19 mouse cellular contexts compared by ENCODE assay signal in genomic region chr6:140567199-140567598, GRCm38 (mm10). TPM values are rescaled to one million over a fixed set of nuclear protein-coding genes. Genes with fewer than 3 reads are reported as not detected.
DNase-seq lines count a peak whose midpoint lies in the region; ATAC-seq and TF ChIP-seq lines count a peak whose summit lies in the region.
"Had no signal": no experiment of that assay in that cellular context is flagged by ENCODE, and none has a peak within 500 bp of the region (broad histone marks: within the 10 kb centered on the region; RNA-seq: fewer than 3 reads in every experiment).

No protein-coding gene starts in this region.

- H3K4me2 ChIP-seq in kidney, postnatal 0 days (ENCODE audit: low read length) = no peak overlapping the region
- H3K4me2 ChIP-seq: embryonic facial prominence, embryonic 15.5 days; forebrain, embryonic 15.5 days; hindbrain, embryonic 12.5 days had no signal

- DNase-seq in kidney, adult 2 months = no peak
- DNase-seq in kidney, postnatal 25 days = no peak
- peak; percentile 48 for DNase-seq in kidney, postnatal 0 days (ENCODE audit: low spot score)
- no peak for DNase-seq in kidney, adult 8-10 months
- DNase-seq in cerebellum, postnatal 25 days = no peak
- DNase-seq: adrenal gland, adult 8-10 months; adrenal gland, postnatal 36 days; cerebellum, adult 2 months; cerebellum, postnatal 10 days; embryo, embryonic 11 days; gastrocnemius, postnatal 10 days; heart, adult 18-20 months; heart, postnatal 4 days had no signal

- peak overlapping the region; percentile 67; the same call in 1 of the 2 replicates for H3K27ac ChIP-seq in kidney, adult 2 months (ENCODE audit: insufficient read depth, low read depth, low read length)
- H3K27ac ChIP-seq in kidney, postnatal 0 days = 0 out of 2 replicates have a peak overlapping the region, but pooled peaks have one; percentile 38
- peak overlapping the region; percentile 69 for H3K27ac ChIP-seq in embryonic fibroblast, embryonic 13.5 days (ENCODE audit: insufficient read depth, low read length)
- H3K27ac ChIP-seq: embryonic facial prominence, embryonic 15.5 days; forebrain, embryonic 15.5 days; heart, embryonic 10.5 days; hindbrain, embryonic 12.5 days had no signal

- no peak overlapping the region for H3K9ac ChIP-seq in kidney, postnatal 0 days (ENCODE audit: low read depth, low read length)
- H3K9ac ChIP-seq: embryonic facial prominence, embryonic 15.5 days; forebrain, embryonic 15.5 days; hindbrain, embryonic 12.5 days had no signal

- no peaks in the 10 kb centered on the region for H3K27me3 ChIP-seq in kidney, adult 2 months (replicated peaks; ENCODE audit: control insufficient read depth, insufficient read depth, low read length)
- H3K27me3 ChIP-seq in kidney, postnatal 0 days (ENCODE audit: insufficient read depth, low read length) = no peaks in the 10 kb centered on the region
- H3K27me3 ChIP-seq: embryonic facial prominence, embryonic 15.5 days; forebrain, embryonic 15.5 days; hindbrain, embryonic 12.5 days had no signal

- 75% methylated on average over 2 of the region's 2 CpGs for WGBS in kidney, adult 2 months
- 31% methylated on average over 2 of the region's 2 CpGs for WGBS in kidney, postnatal 0 days

- H3K4me3 ChIP-seq in kidney, adult 2 months (ENCODE audit: insufficient read depth, low read depth, low read length) = no peak overlapping the region
- no peak overlapping the region for H3K4me3 ChIP-seq in kidney, postnatal 0 days (replicated peaks; ENCODE audit: low read depth, low read length)
- H3K4me3 ChIP-seq in embryonic fibroblast, embryonic 13.5 days (ENCODE audit: insufficient read depth, low read length) = no peak overlapping the region
- H3K4me3 ChIP-seq: embryonic facial prominence, embryonic 15.5 days; forebrain, embryonic 15.5 days; heart, embryonic 10.5 days; hindbrain, embryonic 12.5 days had no signal

- H3K36me3 ChIP-seq in kidney, adult 2 months (ENCODE audit: control insufficient read depth, insufficient read depth, low read length) = no peaks in the 10 kb centered on the region
- 0 out of 2 replicates have a peak, but pooled peaks cover 3% of the 10 kb centered on the region for H3K36me3 ChIP-seq in kidney, postnatal 0 days (ENCODE audit: insufficient read depth, low read length)

- no peak for TF ChIP-seq CTCF in kidney, adult 2 months (conservative IDR thresholded peaks at IDR 0.05; ENCODE audit: insufficient read depth, insufficient read length, low read depth, low read length)
- no peak for TF ChIP-seq CTCF in kidney, postnatal 0 days (IDR thresholded peaks at IDR 0.05; ENCODE audit: low read depth)
- TF ChIP-seq CTCF in embryonic fibroblast, embryonic 13.5 days (IDR thresholded peaks at IDR 0.05; ENCODE audit: borderline replicate concordance, insufficient read depth, low read length) = no peak

- no peak for ATAC-seq in kidney, postnatal 0 days (replicated peaks; ENCODE audit: low FRiP score, low read depth)
- ATAC-seq: forebrain, embryonic 15.5 days; hindbrain, embryonic 16.5 days had no signal

- H3K4me1 ChIP-seq in kidney, adult 2 months (ENCODE audit: control insufficient read depth, insufficient read depth, low read length) = no peaks in the 10 kb centered on the region
- peaks cover 5% of the 10 kb centered on the region; the same call in 1 of the 2 replicates for H3K4me1 ChIP-seq in kidney, postnatal 0 days (replicated peaks; ENCODE audit: insufficient read depth, low read length)
- peaks cover 16% of the 10 kb centered on the region for H3K4me1 ChIP-seq in embryonic fibroblast, embryonic 13.5 days (ENCODE audit: control insufficient read depth, insufficient read depth, low read length)
- H3K4me1 ChIP-seq: embryonic facial prominence, embryonic 15.5 days; forebrain, embryonic 15.5 days; heart, embryonic 10.5 days; hindbrain, embryonic 12.5 days had no signal

- no peak for TF ChIP-seq POLR2A in kidney, adult 2 months (IDR thresholded peaks at IDR 0.05; ENCODE audit: low read depth, low read length)
- TF ChIP-seq POLR2A in embryonic fibroblast, embryonic 13.5 days (IDR thresholded peaks at IDR 0.05; ENCODE audit: low read depth, low read length) = no peak

- no peaks in the 10 kb centered on the region for H3K9me3 ChIP-seq in kidney, postnatal 0 days (replicated peaks; ENCODE audit: low read length)
- H3K9me3 ChIP-seq: embryonic facial prominence, embryonic 15.5 days; forebrain, embryonic 15.5 days; heart, embryonic 10.5 days; hindbrain, embryonic 12.5 days had no signal

RNA-seq across cellular contexts. Expression of gene Aebp2, which starts 55.3 kb away (rescaled TPM):
- polyA plus RNA-seq in kidney, adult 2 months (2012; rRNA removed) = 23.4 and 23.9 TPM in 2 replicates
- 13.0 and 13.9 TPM in 2 replicates for polyA plus RNA-seq in kidney, postnatal 0 days (2015; fragmentation: Nextera tagmentation; extraction: Ambion mirVana)
- polyA plus RNA-seq in embryonic fibroblast, embryonic 13.5 days (2011; ENCODE audit: insufficient read length, low read depth, missing spikeins) = 96.3 and 105 TPM in 2 replicates
